Mouse (Mus musculus) lung, postnatal 0 days (tissue): ENCODE measurements at regions not wholly inside any gene's neighbourhood (a gene's known extent, or its start where the extent isn't known, plus 50 kb on each side); places are given as distances from the start of the nearest gene placed in this dataset.

ENCODE experiments used
- CTCF ChIP-seq: IDR thresholded peaks from 2 replicates; pipeline ENCODE4 v1.5.1; 2016; ENCODE audit warnings: antibody characterized with exemption, mild to moderate bottlenecking
- EP300 ChIP-seq: IDR thresholded peaks from 2 replicates; pipeline ENCODE4 v1.6.1; 2016; ENCODE audit warnings: antibody characterized with exemption, mild to moderate bottlenecking, control low read depth

DNA sequence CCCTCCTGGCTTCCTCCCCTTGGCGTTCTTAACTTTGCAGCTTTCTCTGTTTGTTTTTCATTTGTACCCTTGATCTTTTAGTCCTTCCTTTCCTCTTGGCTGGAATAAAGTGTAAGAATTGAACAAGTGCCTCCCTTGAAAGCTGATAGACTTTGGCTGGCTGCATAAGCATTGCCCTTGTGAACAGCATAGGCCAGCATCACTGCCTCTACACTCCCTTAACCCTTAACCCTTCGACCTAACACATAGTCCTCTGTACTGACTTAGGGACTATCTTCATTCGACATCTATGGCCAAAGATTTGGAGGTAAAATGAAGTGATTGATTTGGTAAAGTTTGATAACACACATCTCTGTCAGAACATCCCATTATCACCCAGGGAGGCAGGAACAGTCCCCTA lies 163.5 kb upstream of the Tbx18 start:
- TF ChIP-seq CTCF (no peak), EP300 (no peak)
